Mouse (Mus musculus) megakaryocyte, adult 5-6 weeks (primary cell): Measurements from ENCODE around the gene Prkca. TPM values are rescaled to one million over a fixed set of nuclear protein-coding genes. Genes with fewer than 3 reads are reported as not detected.

Experiments used
- ATAC-seq: 2 replicates; pipeline ENCODE4 v1.8.0; 2016; ENCODE audit warnings: mild to moderate bottlenecking, inconsistent platforms; ENCODE audit not compliant: poor library complexity, severe bottlenecking
- total RNA-seq, 2 experiments: library from RNA; stranded (forward) in 1 of 2; stranded (reverse) in 1 of 2; fragments of 153-499, 151-499 nt in 1 of 2; fragments of 221-1000, 200-1000 nt in 1 of 2; gene quantifications; 2 replicates each; pipeline versions ENCODE4 v1.2.3 to v1.2.4; 2015 to 2017

The Prkca gene
- total RNA-seq, 2 experiments from 2014 or later: 4.3 to 6.4 TPM

- no peak for ATAC-seq
These were observed 364.1 kb downstream of the Prkca start for GRCm38 (mm10) chr11:107979497-107980174.

GRCm38 (mm10) chr11:107969943-107970342, 373.8 kb downstream of the Prkca start:
- ATAC-seq: no peak

GRCm38 (mm10) chr11:107968147-107968546, 375.6 kb downstream of the Prkca start:
- ATAC-seq: no peak

- ATAC-seq: no peak
These were observed 377.5 kb downstream of the Prkca start for GRCm38 (mm10) chr11:107966229-107966628.

- no peak for ATAC-seq
These were observed 378.3 kb downstream of the Prkca start for GRCm38 (mm10) chr11:107965449-107965848.

DNA sequence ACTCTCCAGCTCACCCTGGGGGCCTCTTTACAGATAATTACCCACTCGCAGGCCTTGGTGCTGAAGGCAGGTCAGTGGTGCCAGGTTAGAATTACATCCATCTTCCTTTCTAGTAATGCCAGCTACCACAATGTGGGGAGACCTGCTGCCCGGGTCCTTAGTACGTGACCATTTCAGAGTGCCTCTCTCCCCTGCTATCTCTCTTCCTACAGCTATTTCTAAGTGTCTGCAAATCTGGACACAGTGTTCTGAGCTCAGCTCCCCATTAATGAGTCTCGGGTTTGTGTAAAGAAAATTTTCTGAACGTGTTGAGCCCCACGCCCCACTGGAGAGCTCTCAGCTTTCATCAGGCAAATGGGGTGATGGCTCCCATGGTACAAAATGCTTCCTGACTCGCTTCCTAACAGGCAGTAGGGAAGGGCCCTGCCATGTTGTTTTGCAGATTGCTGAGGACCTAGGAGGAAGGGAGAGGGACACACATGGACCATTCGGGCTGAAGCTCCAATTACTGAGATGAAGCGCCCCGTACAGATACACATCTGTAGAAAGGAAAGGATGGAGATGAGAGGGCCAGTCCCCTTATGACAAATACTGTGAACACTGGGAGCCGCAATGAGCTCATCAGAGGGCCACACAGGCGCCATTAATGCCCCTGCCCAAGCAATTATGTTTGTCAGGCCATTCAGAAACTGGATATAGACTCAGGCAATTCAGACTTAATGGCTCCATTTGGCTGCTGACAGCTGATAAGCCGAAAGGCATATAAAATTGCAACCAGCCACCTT, 386.0 kb downstream of the Prkca start:
- no peak for ATAC-seq

DNA sequence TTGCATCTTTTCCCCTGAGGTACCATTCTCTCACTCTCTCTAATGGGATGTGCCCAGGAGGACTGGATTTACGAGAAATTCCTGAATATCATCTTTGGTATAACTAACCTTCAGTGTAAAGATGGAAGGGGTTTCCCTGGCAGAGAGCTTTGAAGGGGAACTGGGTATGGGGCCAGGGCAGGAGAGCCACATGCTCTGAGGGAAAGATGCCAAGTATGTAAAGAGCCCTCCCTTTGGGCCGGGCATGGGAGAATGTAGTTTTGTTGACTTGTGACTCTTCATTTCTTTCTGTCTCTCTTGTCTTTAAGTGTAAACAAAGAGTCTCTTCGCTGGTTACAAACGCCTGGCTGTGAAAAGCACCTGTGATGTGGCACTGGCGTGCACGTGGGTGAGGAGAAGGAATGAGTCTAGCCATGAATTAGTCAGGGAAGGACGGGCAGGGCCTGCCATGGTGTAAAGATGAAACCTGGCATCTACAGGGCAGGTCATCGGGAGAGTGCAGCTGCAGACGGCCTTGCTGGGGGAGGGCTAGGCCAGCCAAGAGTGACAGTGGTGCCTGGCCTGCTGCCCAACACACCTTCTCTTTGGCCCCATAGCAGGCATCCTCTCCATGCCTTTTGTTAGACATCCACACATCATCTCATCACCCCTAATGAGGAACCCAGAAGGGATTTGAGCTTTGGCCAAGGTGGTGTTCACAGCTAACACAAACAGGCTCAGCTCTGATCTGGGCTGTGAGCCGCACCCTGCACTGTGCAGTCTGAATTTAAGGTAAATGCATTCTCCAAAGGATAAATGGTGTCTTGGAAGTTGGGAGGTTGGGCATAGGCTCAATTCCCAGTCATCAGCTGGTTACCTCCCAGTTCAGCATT, 388.3 kb downstream of the Prkca start:
- no peak for ATAC-seq

- ATAC-seq: no peak
These were observed 392.3 kb downstream of the Prkca start for GRCm38 (mm10) chr11:107951431-107951830.

DNA sequence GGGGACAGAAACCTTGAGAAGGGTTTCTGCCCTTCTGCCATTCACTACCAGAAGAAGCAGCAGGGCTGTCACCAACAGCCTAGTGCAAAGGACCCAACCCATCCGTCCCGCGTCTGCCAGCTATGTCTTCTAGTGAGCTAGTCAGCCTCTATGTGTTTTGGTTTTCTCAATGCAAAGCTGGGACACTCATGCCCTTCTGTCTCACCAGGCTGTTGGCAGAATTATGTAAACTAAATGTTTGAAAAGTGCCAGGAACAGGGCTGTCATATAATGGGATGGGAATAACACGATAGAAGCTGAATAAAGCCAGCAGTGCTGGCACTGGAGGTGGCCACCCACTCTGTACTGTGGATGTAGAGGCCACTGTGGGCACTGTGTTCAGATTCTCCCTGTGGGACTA, 393.1 kb downstream of the Prkca start:
- ATAC-seq: no peak

DNA sequence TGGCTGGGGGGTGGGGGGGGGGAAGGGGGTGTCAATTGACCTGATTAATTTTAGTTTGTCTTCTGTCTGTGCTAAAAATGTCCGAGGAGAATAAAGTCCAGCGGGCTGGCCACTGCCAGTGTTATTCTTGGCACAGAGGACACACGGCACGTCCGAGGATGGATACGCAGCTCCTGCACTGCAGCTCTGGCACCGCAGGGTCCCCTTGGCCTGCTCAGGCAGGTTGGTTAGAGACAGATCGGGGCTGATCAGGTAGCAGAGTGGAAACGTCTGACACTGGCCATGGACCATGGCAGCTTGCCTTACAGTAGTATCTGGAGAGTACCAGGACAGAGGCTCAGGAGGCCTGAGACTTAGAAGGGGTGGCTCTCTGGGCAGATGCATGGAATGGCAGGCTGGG, 393.5 kb downstream of the Prkca start:
- ATAC-seq: no peak

DNA sequence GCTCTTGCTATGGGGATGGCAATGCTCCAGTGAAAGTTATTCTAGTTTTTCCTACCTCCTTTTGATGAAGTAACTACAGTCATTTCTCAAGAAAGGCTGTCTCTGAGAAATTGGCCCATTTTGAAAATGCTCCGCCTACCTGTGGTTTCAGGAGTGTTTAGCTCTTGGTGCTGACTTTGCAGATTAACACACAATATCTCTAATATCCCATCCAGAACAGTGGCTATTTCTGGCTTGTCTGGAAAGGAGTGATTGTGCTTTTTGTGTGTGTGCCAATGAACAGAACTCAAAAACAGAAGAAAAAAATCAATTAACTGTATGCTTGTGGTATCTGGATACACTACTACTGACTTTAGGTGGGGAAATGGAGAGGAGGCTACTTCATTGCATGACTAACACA, 395.8 kb downstream of the Prkca start:
- no peak for ATAC-seq

DNA sequence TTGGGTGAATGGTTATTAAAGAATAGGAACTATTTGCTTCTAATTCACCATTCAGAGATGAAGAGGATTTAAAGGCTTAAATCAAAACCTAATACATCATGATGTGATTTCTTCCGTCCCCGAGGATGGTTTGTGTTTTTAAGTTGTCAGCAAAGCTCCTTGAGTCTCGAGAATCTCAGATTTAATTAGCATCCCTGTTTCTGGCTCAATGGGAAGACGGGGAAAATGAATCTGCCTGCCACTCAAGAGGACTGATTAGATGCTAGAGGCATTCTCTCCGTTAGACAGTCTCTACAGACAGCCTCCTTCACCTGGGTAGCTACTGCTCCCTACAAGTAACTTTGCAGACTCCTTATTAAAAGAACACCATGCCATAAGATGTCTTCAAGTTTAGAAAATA, 396.9 kb downstream of the Prkca start:
- no peak for ATAC-seq

DNA sequence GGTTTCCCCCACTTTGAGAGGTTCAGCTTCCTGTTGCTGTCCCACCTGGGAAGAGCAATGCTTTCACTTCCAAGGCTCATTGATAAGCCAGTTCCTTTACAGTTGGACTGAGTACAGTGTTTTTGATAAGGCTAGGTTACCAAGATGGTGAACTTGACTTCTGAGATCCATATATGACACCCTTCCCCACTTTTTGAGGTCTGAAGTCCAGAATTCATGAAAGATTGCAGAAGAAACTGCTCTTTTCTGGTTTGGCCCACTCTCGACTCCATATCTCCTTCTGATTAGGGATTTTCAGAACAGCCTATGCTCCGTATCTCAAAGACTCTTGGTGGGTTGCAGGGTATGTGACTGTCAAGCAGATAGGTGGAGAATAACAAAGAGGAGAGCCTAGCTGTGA, 406.8 kb downstream of the Prkca start:
- no peak for ATAC-seq

DNA sequence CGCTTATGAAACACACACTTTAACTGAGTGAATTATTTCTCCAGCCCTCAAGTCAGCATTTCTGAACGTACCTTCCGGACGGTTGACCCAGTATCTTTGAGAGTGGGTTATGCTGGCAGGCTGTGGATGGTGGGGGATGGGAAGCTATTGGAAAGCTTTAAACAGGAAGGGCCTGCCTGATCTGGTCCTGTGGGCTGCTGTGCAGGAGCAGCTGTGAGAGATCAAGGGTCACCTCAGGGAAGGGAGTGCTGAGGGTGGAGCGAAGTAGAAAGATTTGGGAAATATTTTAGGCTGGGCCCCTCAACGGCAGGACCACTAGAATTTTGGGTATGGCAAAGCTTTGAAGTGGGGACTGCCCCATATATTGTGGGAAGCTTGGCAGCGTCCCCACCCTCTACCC, 412.0 kb downstream of the Prkca start:
- ATAC-seq: no peak

DNA sequence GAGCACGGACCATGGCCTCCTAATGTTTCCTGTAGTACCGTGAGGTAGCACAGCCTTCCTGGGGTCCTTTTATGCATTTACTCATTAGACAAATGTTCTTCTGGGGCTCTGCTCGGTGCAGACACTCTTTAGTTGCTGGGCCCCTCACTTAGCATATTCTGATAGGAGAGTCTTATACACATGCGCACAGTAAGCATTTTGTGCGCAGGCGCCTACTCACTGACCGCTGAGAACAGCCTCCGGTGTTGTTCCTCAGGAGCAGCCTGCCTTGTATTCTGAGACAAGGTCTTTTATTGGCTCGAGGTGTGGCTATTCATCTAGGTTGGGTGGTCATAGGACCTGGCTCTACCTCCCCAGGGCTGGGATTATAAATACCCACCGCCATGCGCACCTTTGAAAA, 412.4 kb downstream of the Prkca start:
- ATAC-seq: no peak

DNA sequence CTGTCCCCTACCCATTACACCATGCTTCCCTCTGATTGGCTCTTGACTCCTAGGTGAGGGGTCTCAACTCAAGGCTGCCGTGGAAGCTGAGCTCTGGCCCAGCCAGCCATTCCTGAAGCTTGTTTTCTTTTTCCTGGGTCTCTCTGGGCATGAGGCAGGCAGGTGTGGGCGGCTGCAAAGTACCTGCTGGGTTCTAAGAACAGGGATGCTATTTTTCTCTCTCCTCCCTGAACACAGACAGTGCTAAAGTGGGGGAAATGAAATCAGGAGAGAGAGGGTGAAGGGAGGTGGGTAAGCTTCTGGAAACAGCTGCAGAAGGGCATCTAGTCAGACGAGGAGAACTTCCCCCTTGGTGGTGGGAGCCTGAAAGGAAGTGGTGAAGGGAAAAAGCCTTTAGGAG, 414.0 kb downstream of the Prkca start:
- no peak for ATAC-seq

- no peak for ATAC-seq
These were observed 423.7 kb downstream of the Prkca start for GRCm38 (mm10) chr11:107919852-107920508.

DNA sequence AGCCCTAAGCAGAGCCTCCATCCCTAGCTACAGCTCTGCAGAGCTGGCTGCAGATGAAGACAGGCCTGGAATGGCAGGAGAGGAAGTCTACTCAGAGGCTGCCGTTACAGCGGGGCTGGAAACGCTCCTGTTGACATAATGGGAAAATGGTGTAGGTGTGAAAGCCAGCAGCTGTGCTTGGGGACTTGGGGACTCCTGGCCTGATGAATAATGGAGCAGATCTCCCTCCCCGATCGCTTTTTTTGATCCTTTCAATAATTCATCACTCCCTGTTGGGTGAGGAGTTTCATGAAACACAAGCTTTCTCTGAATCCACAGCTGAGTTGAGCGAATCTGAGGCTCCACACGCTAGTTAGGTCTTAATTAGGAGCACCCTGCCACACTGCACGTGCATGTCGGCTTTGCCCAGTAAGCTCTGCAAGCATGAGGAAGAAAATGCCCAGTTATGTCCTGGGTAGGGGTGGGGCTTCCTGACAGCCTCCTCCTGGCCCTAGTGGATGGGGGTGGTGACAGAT, 425.9 kb downstream of the Prkca start:
- ATAC-seq: no peak

GRCm38 (mm10) chr11:107914634-107915226, 429.0 kb downstream of the Prkca start, which contains the start of gene Cacng5:
Gene Cacng5 (minus strand): TSS chr11:107915055.
- no peak for ATAC-seq

- no peak for ATAC-seq
These were observed 430.4 kb downstream of the Prkca start for GRCm38 (mm10) chr11:107913317-107913716.
